ENCODE assay signal across 21 mouse cellular contexts in the genomic region with DNA sequence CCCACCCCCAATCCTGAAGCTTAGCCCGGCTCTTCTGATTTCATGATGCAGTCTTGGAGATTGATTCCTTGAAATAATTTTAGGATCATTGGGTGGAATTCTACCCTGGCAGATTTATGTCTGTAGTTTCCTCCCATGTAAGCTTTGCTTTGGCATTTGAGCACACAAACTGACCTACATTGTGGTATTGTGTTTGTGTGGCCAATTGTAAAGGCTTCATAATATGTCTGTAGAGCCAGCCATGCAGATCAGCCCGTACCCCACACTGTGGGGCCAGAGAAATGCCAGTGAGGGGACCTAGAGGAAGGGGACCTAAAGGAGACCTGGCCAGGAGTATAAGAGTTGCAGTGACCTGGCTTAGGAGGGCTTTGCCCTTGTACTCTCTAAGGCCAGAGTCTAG. TPM values are rescaled to one million over a fixed set of nuclear protein-coding genes. Genes with fewer than 3 reads are reported as not detected.
A peak's percentile ranks its signal among the peaks of the same experiment; 100 is the strongest.
DNase-seq lines count a peak whose midpoint lies in the region; ATAC-seq lines count a peak whose summit lies in the region.
"Had no signal": no experiment of that assay in that cellular context is flagged by ENCODE, and none has a peak within 500 bp of the region (broad histone marks: within the 10 kb centered on the region; RNA-seq: fewer than 3 reads in every experiment).

No protein-coding gene starts in this region.

- peak; percentile 41 for DNase-seq in Muller cell, postnatal 12 days (ENCODE audit: inconsistent ontology term)
- DNase-seq in embryonic facial prominence, embryonic 10.5 days (ENCODE audit: low spot score) = no peak
- DNase-seq in embryonic facial prominence, embryonic 14.5 days (ENCODE audit: low spot score) = peak; percentile 43
- peak; percentile 68 for DNase-seq in retina, embryonic 14.5 days (ENCODE audit: low spot score)
- DNase-seq in adrenal gland, adult 2 months = no peak
- DNase-seq in adrenal gland, postnatal 25 days = no peak
- DNase-seq: adrenal gland, postnatal 14 days; cerebellum, adult 2 months; cerebellum, postnatal 10 days; forebrain, postnatal 0 days; gastrocnemius, adult 2 months; gastrocnemius, postnatal 36 days; heart, adult 11 months; heart, postnatal 36 days; kidney, adult 18-20 months had no signal

- H3K9ac ChIP-seq in embryonic facial prominence, embryonic 14.5 days (ENCODE audit: low read depth, low read length) = no peak overlapping the region
- H3K9ac ChIP-seq: forebrain, embryonic 13.5 days; forebrain, postnatal 0 days; heart, embryonic 13.5 days; hindbrain, embryonic 12.5 days; intestine, embryonic 15.5 days had no signal

- peaks cover 70% of the 10 kb centered on the region for H3K4me1 ChIP-seq in embryonic facial prominence, embryonic 10.5 days
- H3K4me1 ChIP-seq in embryonic facial prominence, embryonic 14.5 days (ENCODE audit: control insufficient read depth, insufficient read depth, low read length) = peaks cover 30% of the 10 kb centered on the region

- H3K27ac ChIP-seq in embryonic facial prominence, embryonic 10.5 days (replicated peaks) = peak overlapping the region; percentile 72; the same call in 1 of the 2 replicates
- H3K27ac ChIP-seq in embryonic facial prominence, embryonic 14.5 days (replicated peaks; ENCODE audit: low read depth, low read length) = peak overlapping the region; percentile 31
- H3K27ac ChIP-seq: forebrain, embryonic 13.5 days; gastrocnemius, adult 2 months; heart, embryonic 13.5 days; hindbrain, embryonic 12.5 days; hindbrain, postnatal 0 days; intestine, embryonic 15.5 days had no signal

- no peaks in the 10 kb centered on the region for H3K27me3 ChIP-seq in embryonic facial prominence, embryonic 10.5 days (replicated peaks; ENCODE audit: low read depth, poor library complexity, severe bottlenecking)
- H3K27me3 ChIP-seq in embryonic facial prominence, embryonic 14.5 days (replicated peaks; ENCODE audit: control insufficient read depth, insufficient read depth, low read length) = no peaks in the 10 kb centered on the region
- H3K27me3 ChIP-seq: forebrain, embryonic 13.5 days; heart, embryonic 13.5 days; hindbrain, embryonic 12.5 days; intestine, embryonic 15.5 days had no signal

- no peak overlapping the region for H3K4me2 ChIP-seq in embryonic facial prominence, embryonic 14.5 days (ENCODE audit: low read depth, low read length)
- H3K4me2 ChIP-seq: forebrain, embryonic 13.5 days; heart, embryonic 13.5 days; hindbrain, embryonic 12.5 days; intestine, embryonic 15.5 days had no signal

- H3K4me3 ChIP-seq in embryonic facial prominence, embryonic 10.5 days = no peak overlapping the region
- no peak overlapping the region for H3K4me3 ChIP-seq in embryonic facial prominence, embryonic 14.5 days (ENCODE audit: low read depth, low read length)
- H3K4me3 ChIP-seq: forebrain, embryonic 13.5 days; gastrocnemius, adult 2 months; heart, embryonic 13.5 days; hindbrain, embryonic 12.5 days; intestine, embryonic 15.5 days had no signal

- ATAC-seq in embryonic facial prominence, embryonic 14.5 days (ENCODE audit: low read depth) = no peak
- ATAC-seq in inflammation-experienced regulatory T-cells, adult 6 months = no peak
- ATAC-seq: forebrain, embryonic 13.5 days; forebrain, postnatal 0 days; hindbrain, postnatal 0 days; intestine, embryonic 15.5 days had no signal

- 40% methylated on average over 2 of the region's 2 CpGs for WGBS in embryonic facial prominence, embryonic 10.5 days
- 36% methylated on average over 2 of the region's 2 CpGs for WGBS in embryonic facial prominence, embryonic 14.5 days

- H3K36me3 ChIP-seq in embryonic facial prominence, embryonic 10.5 days (replicated peaks) = no peaks in the 10 kb centered on the region
- no peaks in the 10 kb centered on the region for H3K36me3 ChIP-seq in embryonic facial prominence, embryonic 14.5 days (ENCODE audit: control insufficient read depth, insufficient read depth, low read length)
- H3K36me3 ChIP-seq: heart, embryonic 13.5 days; hindbrain, embryonic 12.5 days; intestine, embryonic 15.5 days had no signal

- H3K9me3 ChIP-seq in embryonic facial prominence, embryonic 10.5 days = no peaks in the 10 kb centered on the region
- no peaks in the 10 kb centered on the region for H3K9me3 ChIP-seq in embryonic facial prominence, embryonic 14.5 days (ENCODE audit: control insufficient read depth, low read length)
- H3K9me3 ChIP-seq: forebrain, embryonic 13.5 days; heart, embryonic 13.5 days; hindbrain, embryonic 12.5 days; intestine, embryonic 15.5 days had no signal

RNA-seq across cellular contexts. Expression of a gene that starts 22.5 kb away (rescaled TPM):
- polyA plus RNA-seq in embryonic facial prominence, embryonic 10.5 days (2016; fragmentation: Nextera tagmentation; extraction: Ambion mirVana) = 54.8 and 55.8 TPM in 2 replicates
- polyA plus RNA-seq in embryonic facial prominence, embryonic 14.5 days (2014; fragmentation: Nextera tagmentation; extraction: Ambion mirVana) = 43.9 and 45.8 TPM in 2 replicates
- total RNA-seq in adrenal gland, adult 2 months (2021) = 10 to 100 TPM; 31.9 to 37.1 TPM
- polyA plus RNA-seq in adrenal gland, adult 2 months (2012; rRNA removed) = 12.9 and 14.6 TPM in 2 replicates
- 30.4 and 32.7 TPM in 2 replicates for total RNA-seq in adrenal gland, postnatal 25 days (2021)
- 10 to 100 TPM; 22.4 to 29.8 (median 25.4) TPM for polyA plus RNA-seq in inflammation-experienced regulatory T-cells, adult 6 months (2017; shearing (Covaris generic))

Comparison
In these comparisons a context has a peak if more than half of its experiments do, and no peak if none do; other contexts are left out.
1. DNase-seq: peak in Muller cell, postnatal 12 days (single experiment), embryonic facial prominence, embryonic 14.5 days (single experiment) and retina, embryonic 14.5 days (single experiment); none in embryonic facial prominence, embryonic 10.5 days (single experiment), adrenal gland, adult 2 months (single experiment) and adrenal gland, postnatal 25 days (single experiment).